Mouse (Mus musculus) spleen, adult 2 months (tissue): ENCODE measurements at regions not wholly inside any gene's neighbourhood (a gene's known extent, or its start where the extent isn't known, plus 50 kb on each side); places are given as distances from the start of the nearest gene placed in this dataset.
"Not testable (repeated sequence)": the region's sequence is repeated elsewhere in the genome, so short reads cannot be mapped to it uniquely, and the experiment has no call there.

Experiments used
- DNase-seq, 2 experiments: peaks; one replicate each; pipeline versions ENCODE4 v3.0.0 to v3.0.0-alpha.2; 2012 to 2021; ENCODE audit warnings: low spot score in 2 of 2, low read depth in 1 of 2
- H3K27ac ChIP-seq: fragments of 200-500 bp; 2 replicates; pipeline ENCODE4 v1.5.1; 2012; ENCODE audit warnings: low read length, inconsistent platforms; ENCODE audit not compliant: insufficient read depth
- H3K27me3 ChIP-seq: fragments of 200-500 bp; 2 replicates; pipeline ENCODE4 v1.6.1; 2012; ENCODE audit warnings: mild to moderate bottlenecking, moderate library complexity, low read length, inconsistent platforms; ENCODE audit not compliant: control insufficient read depth, insufficient read depth
- H3K36me3 ChIP-seq: fragments of 200-500 bp; 2 replicates; pipeline ENCODE4 v1.6.1; 2012; ENCODE audit warnings: mild to moderate bottlenecking, low read length, inconsistent platforms; ENCODE audit not compliant: control insufficient read depth, insufficient read depth
- H3K4me1 ChIP-seq: fragments of 200-500 bp; 2 replicates; pipeline ENCODE4 v1.6.1; 2011; ENCODE audit warnings: inconsistent platforms; ENCODE audit not compliant: control insufficient read depth, insufficient read depth, insufficient read length
- H3K4me3 ChIP-seq: fragments of 200-500 bp; 2 replicates; pipeline ENCODE4 v1.5.1; 2011; ENCODE audit warnings: mild to moderate bottlenecking, inconsistent platforms; ENCODE audit not compliant: insufficient read depth, insufficient read length; ENCODE audit errors: extremely low read depth
- CTCF ChIP-seq: fragments of 200-500 bp; IDR thresholded peaks from 2 replicates; pipeline ENCODE4 v1.5.1; 2011; ENCODE audit warnings: mild to moderate bottlenecking, inconsistent platforms; ENCODE audit not compliant: insufficient read depth, insufficient read length, insufficient replicate concordance; ENCODE audit errors: extremely low read depth
- POLR2A ChIP-seq: fragments of 200-500 bp; IDR thresholded peaks from 2 replicates; pipeline ENCODE4 v1.6.1; 2011; ENCODE audit warnings: low read depth, low read length, inconsistent platforms
- WGBS: fragments of 180-500 bp; shearing (Covaris S2); methylation state at CpG from one replicate; pipeline ENCODE4 v1.1.7; 2018; 5-methylcytosine and 5-hydroxymethylcytosine counted together

DNA sequence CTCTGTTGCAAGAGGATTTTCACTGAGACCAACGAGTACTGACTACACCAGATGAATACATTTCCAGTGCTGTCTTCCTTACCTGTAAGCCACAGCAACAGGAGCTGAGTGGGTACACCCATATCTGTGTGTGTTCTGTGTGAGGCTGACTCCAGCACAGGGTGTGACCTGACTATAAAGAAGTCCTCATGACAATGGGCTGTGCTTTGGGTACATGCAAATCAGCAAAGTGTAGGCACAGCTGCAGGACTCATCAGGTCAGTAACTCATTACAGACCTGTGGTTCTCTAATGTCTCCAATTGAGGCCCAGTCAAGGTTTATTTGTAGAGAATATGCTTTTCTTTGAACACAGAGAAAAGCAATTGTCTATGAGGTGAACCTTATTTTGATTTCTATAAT is 1299.6 kb upstream of the Tacstd2 start:
- TF ChIP-seq CTCF (no peak), POLR2A (no peak; the same call in 1 of the 2 replicates)
- WGBS = 47% methylated on average over 1 of the region's 1 CpGs
- H3K27me3 ChIP-seq = no peaks in the 10 kb centered on the region
- peak; percentile 7 to 12 for DNase-seq
- H3K4me1 ChIP-seq = peaks cover 3% of the 10 kb centered on the region; the same call in 1 of the 2 replicates
- no peak overlapping the region for H3K4me3 ChIP-seq
- peak overlapping the region; percentile 33; the same call in 1 of the 2 replicates for H3K27ac ChIP-seq
- no peaks in the 10 kb centered on the region for H3K36me3 ChIP-seq

GRCm38 (mm10) chr6:68834633-68835032 is 1299.0 kb upstream of the Tacstd2 start:
- peak overlapping the region; percentile 33 for H3K27ac ChIP-seq
- H3K27me3 ChIP-seq = no peaks in the 10 kb centered on the region
- no peak overlapping the region for H3K4me3 ChIP-seq
- H3K4me1 ChIP-seq = peaks cover 3% of the 10 kb centered on the region; the same call in 1 of the 2 replicates
- no peaks in the 10 kb centered on the region for H3K36me3 ChIP-seq
- TF ChIP-seq POLR2A (no peak), CTCF (no peak)
- DNase-seq = peak in 1 of 2 experiments; percentile 31
- 50% methylated on average over 4 of the region's 4 CpGs for WGBS

DNA sequence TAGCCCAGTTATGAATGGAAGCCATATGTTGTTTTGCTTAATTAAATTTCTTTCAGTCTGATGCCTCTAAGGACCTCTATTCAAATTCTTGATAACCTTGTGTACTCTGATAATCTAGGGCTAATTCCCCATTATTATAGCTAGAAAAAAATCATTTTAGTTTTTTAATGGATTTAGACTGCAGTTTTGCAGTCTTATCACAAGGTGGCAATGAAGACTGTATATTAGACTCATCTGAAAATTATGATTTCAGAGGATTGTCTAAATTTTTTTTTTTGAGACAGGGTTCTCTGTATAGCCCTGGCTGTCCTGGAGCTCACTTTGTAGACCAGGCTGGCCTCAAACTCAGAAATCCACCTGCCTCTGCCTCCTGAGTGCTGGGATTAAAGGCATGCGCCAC is 1292.9 kb upstream of the Tacstd2 start:
- WGBS = 95% methylated on average over 1 of the region's 1 CpGs
- H3K27ac ChIP-seq, H3K4me1 ChIP-seq, H3K36me3 ChIP-seq, DNase-seq, H3K4me3 ChIP-seq, H3K27me3 ChIP-seq: not testable (repeated sequence)

DNA sequence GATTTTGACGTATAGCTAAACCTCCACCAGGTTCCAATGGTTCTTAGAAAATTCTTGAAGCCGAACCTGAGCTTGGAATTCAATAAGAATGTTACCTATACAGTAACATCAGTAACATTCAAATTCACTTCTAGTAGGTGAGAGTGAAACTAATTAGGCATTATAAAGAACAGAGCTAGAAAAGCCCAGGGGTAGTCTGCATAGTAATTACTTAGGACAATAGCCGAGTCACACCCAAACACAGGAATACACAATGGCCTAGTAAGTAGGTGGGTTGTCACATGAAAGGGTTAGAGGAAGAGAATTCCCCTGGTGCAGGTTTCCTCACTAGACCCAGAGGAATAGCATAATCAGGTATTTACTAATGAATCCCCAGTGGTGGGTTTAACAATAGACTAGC is 1277.8 kb upstream of the Tacstd2 start:
- DNase-seq = no peak
- no peaks in the 10 kb centered on the region for H3K36me3 ChIP-seq
- H3K4me3 ChIP-seq = no peak overlapping the region
- no peak overlapping the region for H3K27ac ChIP-seq
- no peak for TF ChIP-seq POLR2A
- no peak for TF ChIP-seq CTCF
- no peaks in the 10 kb centered on the region for H3K27me3 ChIP-seq
- H3K4me1 ChIP-seq = no peaks in the 10 kb centered on the region
- WGBS = 82% methylated on average over 3 of the region's 3 CpGs

DNA sequence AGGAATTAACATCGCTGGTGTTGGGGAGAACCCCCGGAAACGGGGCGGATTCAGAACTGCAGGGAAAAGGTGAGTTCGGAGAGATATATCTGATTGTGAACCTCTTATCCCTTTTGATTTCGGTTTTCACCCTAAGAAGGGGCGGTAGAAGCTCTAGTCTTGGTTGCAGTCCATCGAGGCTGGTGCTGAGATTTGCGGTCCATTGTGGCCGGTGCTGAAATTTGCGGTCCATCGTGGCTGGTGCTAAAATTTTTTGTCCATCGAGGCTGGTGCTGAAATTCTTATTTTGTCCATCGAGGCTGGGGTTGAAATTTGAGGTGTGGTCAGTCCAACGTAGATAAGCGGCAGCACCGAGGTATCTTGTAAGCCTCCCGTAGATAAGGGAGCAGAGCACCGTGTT is 1263.6 kb upstream of the Tacstd2 start:
- not testable (repeated sequence) for H3K36me3 ChIP-seq, DNase-seq, H3K27ac ChIP-seq, H3K27me3 ChIP-seq, H3K4me3 ChIP-seq, H3K4me1 ChIP-seq
- 85% methylated on average over 19 of the region's 19 CpGs for WGBS

DNA sequence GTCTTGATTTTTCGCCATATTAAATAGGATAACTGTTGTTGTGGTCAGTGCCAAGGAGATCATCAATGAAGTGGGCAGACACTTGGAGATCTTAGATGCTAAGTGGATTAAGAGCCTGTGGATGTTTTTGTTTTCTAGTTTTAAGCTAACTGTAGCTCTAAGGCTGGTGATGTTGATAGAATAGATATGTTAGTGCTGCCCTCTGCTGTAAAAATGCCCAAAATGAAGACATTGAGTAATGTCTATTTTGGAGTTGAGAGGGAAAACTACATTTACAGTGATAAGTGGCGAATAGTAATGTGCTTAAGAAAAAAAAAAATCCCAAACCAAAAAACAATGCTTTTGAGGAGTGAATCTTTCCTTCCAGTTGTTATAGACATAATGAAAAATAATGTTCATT is 1235.9 kb upstream of the Tacstd2 start:
- no peak overlapping the region for H3K4me3 ChIP-seq
- H3K27ac ChIP-seq = no peak overlapping the region
- H3K4me1 ChIP-seq = no peaks in the 10 kb centered on the region
- WGBS = 80% methylated on average over 2 of the region's 2 CpGs
- TF ChIP-seq CTCF (no peak), POLR2A (no peak)
- H3K27me3 ChIP-seq = no peaks in the 10 kb centered on the region
- no peak for DNase-seq
- H3K36me3 ChIP-seq = no peaks in the 10 kb centered on the region

- 40% methylated on average over 1 of the region's 1 CpGs for WGBS
These were observed 1214.9 kb upstream of the Tacstd2 start for GRCm38 (mm10) chr6:68750451-68750850.

GRCm38 (mm10) chr6:68749699-68750098 is 1214.1 kb upstream of the Tacstd2 start:
- 45% methylated on average over 3 of the region's 3 CpGs for WGBS
- H3K36me3 ChIP-seq = no peaks in the 10 kb centered on the region
- no peak for TF ChIP-seq CTCF
- TF ChIP-seq POLR2A = no peak
- no peaks in the 10 kb centered on the region for H3K27me3 ChIP-seq
- H3K4me3 ChIP-seq = no peak overlapping the region
- H3K4me1 ChIP-seq = no peaks in the 10 kb centered on the region
- no peak for DNase-seq
- no peak overlapping the region for H3K27ac ChIP-seq

More at GRCm38 (mm10) chr6:68750451-68750850, 1214.9 kb upstream of the Tacstd2 start:
- no peaks in the 10 kb centered on the region for H3K27me3 ChIP-seq
- no peak for TF ChIP-seq POLR2A
- TF ChIP-seq CTCF = no peak
- H3K4me1 ChIP-seq = no peaks in the 10 kb centered on the region
- DNase-seq = no peak
- H3K27ac ChIP-seq = no peak overlapping the region
- no peaks in the 10 kb centered on the region for H3K36me3 ChIP-seq
- H3K4me3 ChIP-seq = no peak overlapping the region
